Mouse (Mus musculus) hindbrain, embryonic 10.5 days (tissue): ENCODE measurements at regions not wholly inside any gene's neighbourhood (a gene's known extent, or its start where the extent isn't known, plus 50 kb on each side); places are given as distances from the start of the nearest gene placed in this dataset.

Experiments
- DNase-seq: peaks from one replicate; pipeline ENCODE4 v3.0.0-alpha.2; 2017; ENCODE audit warnings: low spot score
- H3K27ac ChIP-seq: fragments of 300-500 bp; sonication (generic); 2 replicates; pipeline ENCODE4 v1.5.1; 2016; ENCODE audit warnings: mild to moderate bottlenecking, moderate library complexity
- H3K27me3 ChIP-seq: fragments of 300-500 bp; sonication (generic); 2 replicates; pipeline ENCODE4 v1.6.1; 2016; ENCODE audit warnings: mild to moderate bottlenecking; ENCODE audit not compliant: poor library complexity, insufficient read depth, severe bottlenecking
- H3K36me3 ChIP-seq: fragments of 300-500 bp; sonication (generic); 2 replicates; pipeline ENCODE4 v1.6.1; 2016; ENCODE audit warnings: mild to moderate bottlenecking, moderate library complexity
- H3K4me1 ChIP-seq: fragments of 300-500 bp; sonication (generic); replicated peaks from 2 replicates; pipeline ENCODE4 v1.6.1; 2016; ENCODE audit warnings: mild to moderate bottlenecking
- H3K4me3 ChIP-seq: fragments of 300-500 bp; sonication (generic); 2 replicates; pipeline ENCODE4 v1.5.1; 2016; ENCODE audit warnings: mild to moderate bottlenecking, moderate library complexity
- H3K9me3 ChIP-seq: fragments of 300-500 bp; sonication (generic); 2 replicates; pipeline ENCODE4 v1.6.1; 2016; ENCODE audit warnings: mild to moderate bottlenecking, moderate library complexity
- WGBS: fragments of 180-500 bp; shearing (Covaris S2); methylation state at CpG from one replicate; pipeline ENCODE4 v1.1.7; 2016; 5-methylcytosine and 5-hydroxymethylcytosine counted together

GRCm38 (mm10) chr11:110839316-110839715 is 128.5 kb upstream of the Kcnj16 start:
- no peaks in the 10 kb centered on the region for H3K9me3 ChIP-seq
- no peak overlapping the region for H3K27ac ChIP-seq
- DNase-seq: no peak
- 94% methylated on average over 7 of the region's 7 CpGs for WGBS
- no peaks in the 10 kb centered on the region for H3K27me3 ChIP-seq
- no peaks in the 10 kb centered on the region for H3K4me1 ChIP-seq
- H3K4me3 ChIP-seq: no peak overlapping the region
- H3K36me3 ChIP-seq: no peaks in the 10 kb centered on the region

DNA sequence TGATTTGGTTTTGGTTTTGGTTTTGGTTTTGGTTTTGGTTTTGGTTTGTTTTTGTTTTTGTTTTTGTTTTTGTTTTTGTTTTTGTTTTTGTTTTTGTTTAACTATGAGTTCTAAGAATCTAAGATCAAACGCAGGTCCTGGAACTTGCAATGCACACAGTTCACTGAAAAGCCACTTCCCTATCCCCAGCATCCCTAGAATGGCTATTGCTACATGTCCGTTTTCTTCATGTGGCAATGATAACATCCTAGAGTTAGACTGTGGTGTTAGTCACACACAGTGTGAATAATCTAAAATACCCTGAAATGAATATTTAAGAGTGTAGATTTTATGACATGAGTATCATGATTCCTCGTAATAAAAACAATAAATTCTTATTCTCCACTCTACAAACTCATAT is 99.5 kb upstream of the Kcnj16 start:
- Histone ChIP-seq H3K27ac (no peak overlapping the region), H3K36me3 (no peaks in the 10 kb centered on the region), H3K4me3 (no peak overlapping the region), H3K9me3 (no peaks in the 10 kb centered on the region), H3K27me3 (no peaks in the 10 kb centered on the region), H3K4me1 (no peaks in the 10 kb centered on the region)
- 81% methylated on average over 3 of the region's 3 CpGs for WGBS
- no peak for DNase-seq

- DNase-seq: no peak
- 93% methylated on average over 2 of the region's 2 CpGs for WGBS
- Histone ChIP-seq H3K4me1 (no peaks in the 10 kb centered on the region), H3K36me3 (no peaks in the 10 kb centered on the region), H3K27me3 (no peaks in the 10 kb centered on the region), H3K9me3 (no peaks in the 10 kb centered on the region), H3K27ac (no peak overlapping the region), H3K4me3 (no peak overlapping the region)
Observed at GRCm38 (mm10) chr11:110870133-110870532, 97.7 kb upstream of the Kcnj16 start.

DNA sequence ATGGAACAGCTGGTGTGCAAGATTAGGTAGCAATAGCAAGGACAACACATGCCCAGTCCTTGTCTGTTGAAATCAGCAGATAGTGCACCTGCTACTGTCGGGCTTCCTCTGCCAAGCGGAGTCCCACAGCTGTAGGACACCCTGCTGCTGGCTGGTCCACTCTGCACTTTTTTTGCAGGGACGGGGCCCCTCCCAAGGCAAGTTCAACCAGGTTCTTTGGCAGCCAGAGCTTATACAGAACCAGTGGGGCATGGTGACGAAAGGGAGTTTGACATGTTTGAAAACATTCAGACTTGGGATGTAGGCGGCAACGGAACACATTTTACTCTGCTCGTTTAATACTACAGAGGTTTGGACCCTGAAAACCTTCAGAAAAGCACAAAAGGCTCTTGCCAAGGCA is 93.2 kb upstream of the Kcnj16 start:
- DNase-seq: no peak
- no peaks in the 10 kb centered on the region for H3K4me1 ChIP-seq
- H3K27ac ChIP-seq: no peak overlapping the region
- no peaks in the 10 kb centered on the region for H3K9me3 ChIP-seq
- H3K36me3 ChIP-seq: no peaks in the 10 kb centered on the region
- WGBS: 81% methylated on average over 7 of the region's 7 CpGs
- no peak overlapping the region for H3K4me3 ChIP-seq
- no peaks in the 10 kb centered on the region for H3K27me3 ChIP-seq

DNA sequence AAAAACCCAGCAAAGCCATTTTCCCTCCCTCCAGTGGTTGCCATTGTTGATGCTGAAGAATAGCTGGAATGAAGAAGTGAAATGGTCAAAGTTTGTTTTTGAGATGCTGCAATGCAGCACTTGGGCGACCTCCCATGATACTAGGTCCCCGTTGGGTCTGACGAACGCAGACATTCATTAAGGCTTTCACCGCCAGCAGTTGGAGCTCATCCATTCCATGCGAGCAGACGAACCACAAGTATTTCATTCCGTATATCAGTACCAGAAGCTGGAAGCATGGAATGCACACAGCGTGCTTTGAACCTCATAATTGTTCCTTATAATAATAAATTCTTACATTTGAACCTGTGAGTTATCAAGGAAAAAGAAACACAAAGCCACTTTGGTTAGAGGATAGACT is 86.9 kb upstream of the Kcnj16 start:
- H3K4me3 ChIP-seq: no peak overlapping the region
- H3K4me1 ChIP-seq: no peaks in the 10 kb centered on the region
- no peaks in the 10 kb centered on the region for H3K36me3 ChIP-seq
- H3K27ac ChIP-seq: no peak overlapping the region
- no peaks in the 10 kb centered on the region for H3K9me3 ChIP-seq
- WGBS: 91% methylated on average over 9 of the region's 9 CpGs
- H3K27me3 ChIP-seq: no peaks in the 10 kb centered on the region
- no peak for DNase-seq

DNA sequence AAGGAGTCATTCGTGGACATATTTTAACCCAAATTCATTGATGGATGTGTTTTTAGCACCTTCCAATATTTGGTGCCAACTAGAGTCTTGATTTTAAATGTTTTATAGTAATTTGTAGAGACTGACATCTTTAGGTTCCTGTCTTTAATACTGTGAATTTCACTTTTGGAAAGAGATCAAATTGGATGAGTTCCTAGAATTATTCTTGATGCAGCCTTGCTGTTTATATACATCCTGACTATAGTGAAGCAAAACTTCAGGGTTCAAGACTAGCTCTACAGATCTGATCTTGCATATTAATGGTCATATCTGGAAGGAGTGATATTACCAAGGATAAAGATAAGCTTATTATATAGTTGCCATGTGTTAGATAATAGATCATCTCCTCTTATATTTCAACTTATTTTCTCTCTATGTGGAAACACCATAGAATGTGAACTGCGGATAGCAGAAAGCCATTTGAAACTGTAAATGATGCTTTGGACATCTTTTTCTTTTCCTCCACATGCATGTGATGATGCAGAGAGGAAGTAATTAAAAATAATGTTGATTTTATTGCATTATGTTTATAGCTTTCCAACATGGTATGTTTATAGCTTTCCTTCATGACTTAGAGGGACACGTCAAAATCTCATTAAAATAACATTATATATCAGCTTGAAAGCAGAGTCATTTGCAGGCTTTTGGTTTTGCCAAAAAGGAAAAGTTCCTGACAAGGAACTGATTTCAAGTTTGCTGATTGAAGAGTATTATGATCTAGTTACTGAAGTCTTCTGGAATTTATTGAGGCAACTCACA is 78.3 kb upstream of the Kcnj16 start:
- no peak overlapping the region for H3K4me3 ChIP-seq

DNA sequence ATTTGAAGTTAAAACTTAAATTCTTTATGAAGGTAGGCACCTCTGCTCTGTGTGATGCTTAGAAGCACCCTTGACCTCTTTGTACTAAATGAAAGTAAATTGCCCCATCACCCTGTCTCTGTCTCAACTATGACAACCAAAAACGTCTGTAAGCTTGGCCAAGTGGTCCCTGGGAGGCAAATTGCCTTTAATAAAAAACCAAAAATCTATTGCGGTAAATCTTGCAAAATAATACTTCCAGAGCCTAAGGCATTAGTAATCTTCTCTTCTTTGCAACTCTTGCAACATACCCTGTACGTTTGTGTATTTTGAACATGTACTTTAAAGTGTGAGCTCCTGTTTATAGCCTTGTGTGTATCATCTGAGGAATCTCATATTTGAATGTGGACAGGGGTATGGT is 77.4 kb upstream of the Kcnj16 start:
- Histone ChIP-seq H3K27ac (no peak overlapping the region), H3K36me3 (no peaks in the 10 kb centered on the region)
- 78% methylated on average over 3 of the region's 3 CpGs for WGBS

More for the DNA sequence above, 78.3 kb upstream of the Kcnj16 start:
- no peaks in the 10 kb centered on the region for H3K27me3 ChIP-seq
- no peak for DNase-seq
- no peaks in the 10 kb centered on the region for H3K9me3 ChIP-seq
- no peak overlapping the region for H3K27ac ChIP-seq
- H3K36me3 ChIP-seq: no peaks in the 10 kb centered on the region
- 90% methylated on average over 3 of the region's 3 CpGs for WGBS
- H3K4me1 ChIP-seq: no peaks in the 10 kb centered on the region

DNA sequence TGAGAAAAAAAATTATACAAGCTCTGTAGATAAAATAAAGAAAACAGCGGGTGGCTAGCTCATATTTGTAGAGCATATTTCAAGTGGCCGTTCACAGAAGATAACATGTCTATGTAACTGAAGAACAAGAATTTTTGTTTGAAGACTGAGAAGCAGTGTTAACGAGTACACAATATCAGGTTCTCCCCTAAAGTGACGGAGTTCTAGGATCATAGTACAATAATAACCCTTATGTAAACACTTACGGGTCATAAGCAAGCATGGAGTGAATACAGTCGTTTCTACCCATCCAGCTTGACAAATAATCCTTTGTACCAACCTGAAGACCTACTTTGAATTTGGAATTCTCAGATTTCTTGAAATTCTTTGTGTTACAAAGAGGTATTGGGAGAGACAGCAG is 64.9 kb upstream of the Kcnj16 start:
- no peak for DNase-seq
- Histone ChIP-seq H3K27me3 (no peaks in the 10 kb centered on the region), H3K36me3 (no peaks in the 10 kb centered on the region), H3K9me3 (no peaks in the 10 kb centered on the region), H3K27ac (no peak overlapping the region), H3K4me1 (no peaks in the 10 kb centered on the region), H3K4me3 (no peak overlapping the region)
- 81% methylated on average over 6 of the region's 6 CpGs for WGBS

More for the DNA sequence above, 77.4 kb upstream of the Kcnj16 start:
- no peak for DNase-seq
- no peaks in the 10 kb centered on the region for H3K9me3 ChIP-seq
- H3K4me1 ChIP-seq: no peaks in the 10 kb centered on the region
- no peaks in the 10 kb centered on the region for H3K27me3 ChIP-seq
- H3K4me3 ChIP-seq: no peak overlapping the region
